Mouse (Mus musculus) heart, adult 2 months (tissue): ENCODE measurements around the gene Sorbs2.

ENCODE experiments used
- CTCF ChIP-seq: fragments of 200-600 bp; IDR thresholded peaks from 2 replicates; pipeline ENCODE4 v1.8.1; 2022; ENCODE audit warnings: antibody characterized with exemption, mild to moderate bottlenecking, moderate library complexity
- EP300 ChIP-seq: fragments of 200-500 bp; IDR thresholded peaks from 2 replicates; pipeline ENCODE4 v1.6.1; 2011; ENCODE audit warnings: low read depth, low read length, control low read depth; ENCODE audit not compliant: insufficient read depth

GRCm38 (mm10) chr8:45845906-45846305 is 338.3 kb downstream of the Sorbs2 start:
- no peak for TF ChIP-seq EP300
- no peak for TF ChIP-seq CTCF
